Mouse (Mus musculus) embryonic facial prominence, embryonic 13.5 days (tissue): ENCODE measurements around the gene Tceal7. TPM values are rescaled to one million over a fixed set of nuclear protein-coding genes. Genes with fewer than 3 reads are reported as not detected.

Source experiments
- ATAC-seq: fragments of 200-750 bp; cut with Nextera tagmentation; 2 replicates; pipeline ENCODE4 v1.8.0; 2017; ENCODE audit warnings: low read depth; ENCODE audit not compliant: insufficient number of reproducible peaks, insufficient read depth, low FRiP score, low TSS enrichment
- H3K27ac ChIP-seq: fragments of 300-500 bp; sonication (generic); 2 replicates; pipeline ENCODE4 v1.5.1; 2015; ENCODE audit warnings: moderate library complexity, mild to moderate bottlenecking, inconsistent platforms
- H3K27me3 ChIP-seq: fragments of 300-500 bp; sonication (generic); 2 replicates; pipeline ENCODE4 v1.6.1; 2015; ENCODE audit warnings: mild to moderate bottlenecking, inconsistent platforms
- H3K36me3 ChIP-seq: fragments of 300-500 bp; sonication (generic); 2 replicates; pipeline ENCODE4 v1.6.1; 2015; ENCODE audit warnings: mild to moderate bottlenecking, inconsistent platforms
- H3K4me1 ChIP-seq: fragments of 300-500 bp; sonication (generic); 2 replicates; pipeline ENCODE4 v1.6.1; 2015; ENCODE audit warnings: inconsistent platforms
- H3K4me2 ChIP-seq: fragments of 300-500 bp; sonication (generic); 2 replicates; pipeline ENCODE4 v1.6.1; 2015; ENCODE audit warnings: moderate library complexity, mild to moderate bottlenecking, inconsistent platforms
- H3K4me3 ChIP-seq: fragments of 300-500 bp; sonication (generic); 2 replicates; pipeline ENCODE4 v1.5.1; 2015; ENCODE audit warnings: mild to moderate bottlenecking, inconsistent platforms
- H3K9ac ChIP-seq: fragments of 300-500 bp; sonication (generic); 2 replicates; pipeline ENCODE4 v1.6.1; 2015; ENCODE audit warnings: mild to moderate bottlenecking, inconsistent platforms
- H3K9me3 ChIP-seq: fragments of 300-500 bp; sonication (generic); 2 replicates; pipeline ENCODE4 v1.6.1; 2016; ENCODE audit warnings: inconsistent platforms
- WGBS: fragments of 180-500 bp; shearing (Covaris S2); methylation state at CpG from one replicate; pipeline ENCODE4 v1.1.7; 2015; ENCODE audit warnings: mixed read lengths; 5-methylcytosine and 5-hydroxymethylcytosine counted together
- polyA plus RNA-seq: library from polyadenylated mRNA; unstranded; fragments of >200 nt; fragmentation: Nextera tagmentation; extraction: Ambion mirVana; gene quantifications from 2 replicates; pipeline ENCODE4 v1.2.1, GENCODE M21; 2015

The Tceal7 gene
- polyA plus RNA-seq, 1 experiment from 2014 or later: 5.9 TPM

- Histone ChIP-seq H3K27ac (no peak within 1 kb of the TSS), H3K9ac (peak within 1 kb of the TSS; percentile 61; the same call in 1 of the 2 replicates), H3K36me3 (no peaks in the 10 kb centered on the region), H3K4me1 (no peaks in the 10 kb centered on the region), H3K9me3 (no peaks in the 10 kb centered on the region), H3K4me2 (peak within 1 kb of the TSS; percentile 59), H3K27me3 (peaks cover 17% of the 10 kb centered on the region), H3K4me3 (peak within 1 kb of the TSS; percentile 48)
- 26% methylated on average over 9 of the region's 9 CpGs for WGBS
- ATAC-seq: 0 out of 2 replicates have a peak, but pooled peaks have one; percentile 20
These were observed 10.9 kb upstream of the Tceal7 start, which contains the start of gene Tceal5 for GRCm38 (mm10) chrX:136203664-136204066. Gene Tceal5, minus strand, starts transcription at chrX:136203876.

GRCm38 (mm10) chrX:136204406-136204805 is 10.2 kb upstream of the Tceal7 start:
- no peak overlapping the region for H3K9ac ChIP-seq
- no peak overlapping the region for H3K4me2 ChIP-seq
- H3K36me3 ChIP-seq: no peaks in the 10 kb centered on the region
- H3K4me1 ChIP-seq: no peaks in the 10 kb centered on the region
- H3K27me3 ChIP-seq: peaks cover 17% of the 10 kb centered on the region
- 76% methylated on average over 6 of the region's 6 CpGs for WGBS
- no peak overlapping the region for H3K27ac ChIP-seq
- ATAC-seq: no peak
- H3K9me3 ChIP-seq: no peaks in the 10 kb centered on the region
- H3K4me3 ChIP-seq: no peak overlapping the region

GRCm38 (mm10) chrX:136213396-136213795 is 1.2 kb upstream of the Tceal7 start:
- H3K36me3 ChIP-seq: no peaks in the 10 kb centered on the region
- H3K9ac ChIP-seq: no peak overlapping the region
- 69% methylated on average over 2 of the region's 2 CpGs for whole genome bisulfite sequencing
- H3K4me1 ChIP-seq: no peaks in the 10 kb centered on the region
- H3K9me3 ChIP-seq: no peaks in the 10 kb centered on the region
- no peak overlapping the region for H3K4me3 ChIP-seq
- no peak overlapping the region for H3K27ac ChIP-seq
- no peak overlapping the region for H3K4me2 ChIP-seq
- peaks cover 8% of the 10 kb centered on the region; the same call in 1 of the 2 replicates for H3K27me3 ChIP-seq
- ATAC-seq: no peak

DNA sequence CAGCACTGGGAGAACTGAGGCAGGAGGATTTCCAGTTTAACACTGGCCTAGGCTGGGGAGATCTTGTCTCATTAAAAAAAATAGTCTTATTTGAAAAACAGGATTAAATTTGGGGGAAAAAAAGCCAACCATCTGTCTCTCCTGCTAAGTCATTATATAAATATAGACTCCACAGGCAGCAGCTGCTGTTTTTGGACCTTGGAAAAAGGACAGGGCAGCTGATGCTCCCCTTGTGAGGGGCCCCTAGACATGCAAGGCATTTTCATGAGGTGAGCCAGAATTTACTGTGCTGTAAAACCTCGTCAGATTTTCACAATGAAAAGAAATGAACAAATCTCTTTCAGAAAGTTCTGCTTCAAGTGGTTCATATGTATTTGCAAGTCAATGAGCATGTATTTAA is 1.7 kb downstream of the Tceal7 start:
- H3K27me3 ChIP-seq: peaks cover 14% of the 10 kb centered on the region
- 58% methylated on average over 1 of the region's 1 CpGs for WGBS
- no peak overlapping the region for H3K9ac ChIP-seq
- no peak overlapping the region for H3K4me2 ChIP-seq
- no peaks in the 10 kb centered on the region for H3K4me1 ChIP-seq
- H3K27ac ChIP-seq: no peak overlapping the region
- ATAC-seq: no peak
- H3K4me3 ChIP-seq: no peak overlapping the region
- no peaks in the 10 kb centered on the region for H3K9me3 ChIP-seq
- no peaks in the 10 kb centered on the region for H3K36me3 ChIP-seq

DNA sequence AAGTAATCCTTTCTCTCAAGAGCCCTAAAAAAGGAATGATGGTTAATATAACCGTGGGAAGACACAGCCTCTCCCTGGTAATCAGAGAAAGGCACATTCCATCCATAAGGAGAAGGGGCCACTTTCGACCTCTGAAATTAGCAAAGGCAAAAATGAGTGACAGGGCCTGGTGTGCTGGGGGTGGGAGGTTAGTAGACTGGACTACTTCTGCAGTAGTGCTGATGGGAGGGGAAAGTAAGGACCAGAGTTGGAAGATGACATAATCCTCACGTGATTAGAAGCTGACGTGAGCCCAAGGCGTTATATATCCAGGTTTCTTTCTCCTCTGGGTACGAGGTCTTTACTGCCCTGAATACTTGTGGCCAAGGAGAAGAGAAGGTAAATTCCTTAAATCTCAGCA is 9.1 kb downstream of the Tceal7 start:
- Histone ChIP-seq H3K36me3 (no peaks in the 10 kb centered on the region), H3K4me3 (no peak overlapping the region), H3K9me3 (no peaks in the 10 kb centered on the region), H3K4me2 (no peak overlapping the region), H3K9ac (no peak overlapping the region), H3K27me3 (peaks cover 23% of the 10 kb centered on the region), H3K4me1 (no peaks in the 10 kb centered on the region), H3K27ac (no peak overlapping the region)
- ATAC-seq: no peak
- 71% methylated on average over 6 of the region's 6 CpGs for WGBS

DNA sequence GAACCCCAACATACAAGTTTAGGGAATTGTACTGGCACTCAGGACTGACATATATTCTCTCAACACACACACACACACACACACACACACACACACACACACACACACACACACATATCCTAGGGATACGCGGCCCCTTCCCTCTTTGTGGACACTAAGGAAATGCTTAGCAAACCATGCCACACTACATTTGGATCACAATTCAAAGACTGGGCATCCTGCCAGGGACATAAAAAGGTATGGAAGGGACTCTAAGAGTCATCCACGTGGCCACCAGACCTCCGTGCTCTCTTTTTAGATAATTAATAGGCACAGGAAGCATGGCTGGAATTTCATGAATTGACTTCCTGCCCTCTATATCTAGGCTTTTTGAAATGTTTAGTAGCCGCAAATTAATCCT is 13.2 kb downstream of the Tceal7 start:
- no peaks in the 10 kb centered on the region for H3K9me3 ChIP-seq
- H3K4me2 ChIP-seq: no peak overlapping the region
- no peaks in the 10 kb centered on the region for H3K36me3 ChIP-seq
- H3K27me3 ChIP-seq: peaks cover 15% of the 10 kb centered on the region; the same call in 1 of the 2 replicates
- no peak overlapping the region for H3K27ac ChIP-seq
- no peak overlapping the region for H3K4me3 ChIP-seq
- no peak overlapping the region for H3K9ac ChIP-seq
- H3K4me1 ChIP-seq: no peaks in the 10 kb centered on the region
- ATAC-seq: no peak
- WGBS: 66% methylated on average over 5 of the region's 5 CpGs

DNA sequence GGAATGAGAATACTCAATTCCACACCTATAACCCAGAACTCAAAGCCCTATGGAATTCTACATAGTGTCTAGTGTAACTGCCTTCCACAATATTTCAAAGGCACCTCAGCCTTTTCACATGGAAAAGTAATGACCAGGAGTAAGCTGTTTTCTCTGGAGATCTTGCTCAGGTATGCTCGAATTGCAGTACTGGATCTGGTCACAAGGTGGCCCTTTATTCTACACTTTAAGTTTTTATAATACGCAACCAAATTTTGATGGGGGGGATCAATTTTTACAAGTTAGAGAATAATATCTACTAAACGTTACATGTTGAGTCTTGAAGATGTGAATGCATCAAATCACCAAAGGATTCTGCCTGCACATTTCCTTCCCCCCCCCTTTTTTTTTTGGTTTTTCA is 23.5 kb downstream of the Tceal7 start:
- no peak overlapping the region for H3K9ac ChIP-seq
- ATAC-seq: no peak
- H3K27ac ChIP-seq: no peak overlapping the region

DNA sequence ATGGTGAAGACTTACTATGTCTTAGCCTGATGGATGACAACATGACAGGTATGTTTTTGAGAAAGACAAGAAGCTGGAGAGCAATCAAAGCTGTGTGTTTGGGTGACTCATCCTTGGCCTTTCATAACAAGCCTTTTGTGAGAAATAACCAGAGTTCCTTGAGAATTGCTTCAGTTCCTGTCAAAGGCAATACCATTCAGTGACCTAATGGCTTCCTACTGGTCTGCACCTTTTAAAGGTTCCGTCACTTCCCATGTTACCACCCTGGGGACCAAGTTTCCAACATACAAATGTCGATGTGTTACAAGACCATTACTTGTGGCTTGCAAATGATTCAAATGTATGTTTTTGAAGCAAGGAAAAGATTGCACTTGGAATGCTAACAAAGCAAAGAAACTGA is 28.6 kb downstream of the Tceal7 start:
- ATAC-seq: no peak
- H3K4me2 ChIP-seq: no peak overlapping the region
- no peak overlapping the region for H3K9ac ChIP-seq
- H3K9me3 ChIP-seq: no peaks in the 10 kb centered on the region
- H3K27ac ChIP-seq: no peak overlapping the region
- no peaks in the 10 kb centered on the region for H3K4me1 ChIP-seq
- WGBS: 85% methylated on average over 2 of the region's 2 CpGs
- no peak overlapping the region for H3K4me3 ChIP-seq
- H3K27me3 ChIP-seq: no peaks in the 10 kb centered on the region; the same call in 1 of the 2 replicates
- H3K36me3 ChIP-seq: no peaks in the 10 kb centered on the region

More for the DNA sequence above, 23.5 kb downstream of the Tceal7 start:
- Histone ChIP-seq H3K9me3 (no peaks in the 10 kb centered on the region), H3K4me3 (no peak overlapping the region), H3K36me3 (no peaks in the 10 kb centered on the region), H3K4me2 (no peak overlapping the region), H3K27me3 (no peaks in the 10 kb centered on the region), H3K4me1 (no peaks in the 10 kb centered on the region)
- 49% methylated on average over 3 of the region's 3 CpGs for WGBS

DNA sequence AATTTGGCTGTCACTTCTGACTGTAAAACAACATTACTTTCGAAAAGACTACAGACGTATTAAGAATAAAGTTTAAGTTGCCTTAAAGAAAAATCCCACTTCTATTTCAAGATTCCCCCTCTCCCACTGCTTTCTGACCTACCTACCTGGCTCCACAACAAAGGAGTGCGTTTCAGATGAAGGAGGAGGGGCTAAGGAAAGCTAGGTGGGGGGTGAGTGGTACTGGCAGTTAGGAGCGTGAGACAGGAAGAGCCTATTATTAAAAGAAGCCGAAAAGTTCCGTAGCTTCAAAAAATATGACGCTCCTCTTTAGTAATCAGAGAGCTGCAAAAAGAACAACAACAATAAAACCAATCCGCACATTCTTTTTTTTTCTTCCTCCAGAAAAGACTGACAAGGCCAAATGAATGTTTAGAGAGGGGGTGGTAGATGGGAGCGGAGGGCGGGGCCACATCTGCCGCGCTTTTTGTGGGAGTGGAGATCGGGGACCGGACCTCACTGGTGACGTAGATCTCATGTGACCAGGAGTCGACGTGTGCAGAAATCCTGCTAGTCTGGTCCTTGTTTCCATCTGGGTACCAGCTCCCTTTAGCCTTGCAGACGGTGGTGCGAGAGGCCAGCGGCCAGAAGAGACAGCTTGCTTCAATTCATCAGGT is 30.1 kb downstream of the Tceal7 start, which contains the start of gene Tceal9:
Gene Tceal9 (plus strand): TSS at position 506 of the 656 bp plus-strand sequence.
- H3K27ac ChIP-seq: peak within 1 kb of the TSS; percentile 87
- no peaks in the 10 kb centered on the region for H3K36me3 ChIP-seq
- WGBS: 19% methylated on average over 20 of the region's 20 CpGs
- no peaks in the 10 kb centered on the region; the same call in 1 of the 2 replicates for H3K27me3 ChIP-seq
- peak within 1 kb of the TSS; percentile 78 for H3K9ac ChIP-seq
- H3K9me3 ChIP-seq: no peaks in the 10 kb centered on the region
- H3K4me1 ChIP-seq: no peaks in the 10 kb centered on the region
- H3K4me3 ChIP-seq: peak within 1 kb of the TSS; percentile 57
- peak; percentile 88 for ATAC-seq
- H3K4me2 ChIP-seq: peak within 1 kb of the TSS; percentile 56

DNA sequence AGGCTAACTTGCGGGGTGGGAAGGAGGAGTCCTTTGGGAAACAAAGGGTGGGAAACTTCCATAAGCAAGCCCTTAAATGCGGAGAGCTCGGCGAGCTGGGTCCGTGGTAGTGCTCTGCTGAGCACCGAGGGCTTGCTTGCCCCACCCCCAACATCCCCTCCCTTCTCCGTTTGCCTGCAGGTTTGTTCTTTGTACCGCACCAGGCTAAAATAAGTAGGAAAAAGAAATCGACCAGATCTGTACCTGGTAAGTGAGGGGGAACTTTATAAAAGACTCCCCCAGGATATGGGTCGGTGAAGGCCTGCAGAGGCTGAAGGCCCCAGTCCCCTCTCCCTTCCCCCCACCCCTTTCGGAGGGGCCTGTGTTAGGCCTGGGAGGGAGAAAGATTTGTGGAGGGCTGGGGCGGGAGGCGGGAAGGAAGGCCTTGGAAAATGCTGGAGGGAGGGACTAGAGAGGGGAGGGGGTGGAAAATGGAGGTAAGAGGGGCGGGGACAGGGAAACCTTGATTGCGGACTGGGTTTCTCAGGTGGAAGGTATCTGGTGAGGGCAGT is 31.0 kb downstream of the Tceal7 start:
- peak; percentile 56 for ATAC-seq
- H3K4me2 ChIP-seq: peak overlapping the region; percentile 56
- H3K9ac ChIP-seq: peak overlapping the region; percentile 78
- WGBS: 16% methylated on average over 12 of the region's 15 CpGs
- H3K36me3 ChIP-seq: no peaks in the 10 kb centered on the region
- H3K27me3 ChIP-seq: no peaks in the 10 kb centered on the region; the same call in 1 of the 2 replicates
- H3K27ac ChIP-seq: peak overlapping the region; percentile 87
- H3K4me1 ChIP-seq: no peaks in the 10 kb centered on the region
- H3K9me3 ChIP-seq: no peaks in the 10 kb centered on the region
- peak overlapping the region; percentile 57 for H3K4me3 ChIP-seq

- Histone ChIP-seq H3K9me3 (no peaks in the 10 kb centered on the region), H3K9ac (no peak overlapping the region), H3K4me1 (no peaks in the 10 kb centered on the region), H3K27ac (no peak overlapping the region), H3K27me3 (peaks cover 5% of the 10 kb centered on the region; the same call in 1 of the 2 replicates), H3K4me2 (no peak overlapping the region), H3K36me3 (no peaks in the 10 kb centered on the region), H3K4me3 (no peak overlapping the region)
- no peak for ATAC-seq
- WGBS: 69% methylated on average over 6 of the region's 6 CpGs
These were observed 34.2 kb downstream of the Tceal7 start for GRCm38 (mm10) chrX:136248811-136249210.

GRCm38 (mm10) chrX:136249671-136250070 is 35.1 kb downstream of the Tceal7 start:
- whole genome bisulfite sequencing: 78% methylated on average over 7 of the region's 7 CpGs
- no peak overlapping the region for H3K4me3 ChIP-seq
- no peak overlapping the region for H3K27ac ChIP-seq
- H3K36me3 ChIP-seq: no peaks in the 10 kb centered on the region
- peaks cover 5% of the 10 kb centered on the region; the same call in 1 of the 2 replicates for H3K27me3 ChIP-seq
- H3K9me3 ChIP-seq: no peaks in the 10 kb centered on the region
- H3K4me2 ChIP-seq: no peak overlapping the region
- no peak overlapping the region for H3K9ac ChIP-seq
- no peak for ATAC-seq
- H3K4me1 ChIP-seq: no peaks in the 10 kb centered on the region
